Mouse (Mus musculus) natural killer cell, adult 2 months (primary cell): ENCODE results near the gene Irs3.
A peak's percentile ranks its signal among the peaks of the same experiment; 100 is the strongest.
"Not testable (repeated sequence)": the region's sequence is repeated elsewhere in the genome, so short reads cannot be mapped to it uniquely, and the experiment has no call there.

Source experiments
- DNase-seq, 2 experiments: peaks; one replicate each; pipeline ENCODE4 v3.0.0; 2022; ENCODE audit warnings: low spot score in 2 of 2

Gene Irs3

GRCm38 (mm10) chr5:137623937-137624530, 21.5 kb downstream of the Irs3 start:
- no peak for DNase-seq

DNA sequence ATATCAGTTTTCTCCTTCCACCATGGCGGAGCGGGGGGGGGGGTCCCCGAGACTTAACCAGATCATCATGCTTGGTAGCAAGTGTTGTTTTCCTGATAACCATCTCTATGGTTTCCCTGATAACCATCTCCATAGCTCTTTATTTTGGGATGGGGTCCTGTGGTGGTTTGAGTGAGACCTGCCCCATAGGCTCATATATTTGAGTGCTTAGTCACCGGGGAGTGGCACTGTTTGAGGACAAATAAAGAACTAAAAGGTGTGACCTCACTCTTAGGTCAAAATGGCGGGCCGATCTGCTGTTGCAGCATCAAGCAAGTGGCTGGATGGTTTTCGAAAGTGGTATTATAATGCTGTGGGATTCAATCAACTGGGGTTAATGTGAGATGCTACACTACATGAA, 30.2 kb downstream of the Irs3 start:
- no peak for DNase-seq

DNA sequence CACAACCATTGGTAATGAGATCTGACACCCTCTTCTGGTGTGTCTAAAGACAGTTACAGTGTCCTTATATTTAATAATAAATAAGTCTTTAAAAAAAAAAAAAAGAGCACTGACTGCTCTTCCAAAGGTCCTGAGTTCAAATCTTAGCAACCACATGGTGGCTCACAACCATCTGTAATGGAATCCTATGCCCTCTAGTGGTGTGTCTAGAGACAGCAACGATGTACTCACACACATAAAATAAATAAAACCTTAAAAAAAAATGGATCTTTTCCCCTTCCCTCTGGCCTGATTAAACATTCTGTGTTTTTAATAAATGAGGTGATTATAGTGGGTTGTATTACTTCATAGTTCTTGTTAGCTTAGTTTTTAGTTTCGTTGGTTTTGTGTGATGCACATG, 30.6 kb downstream of the Irs3 start:
- not testable (repeated sequence) for DNase-seq

GRCm38 (mm10) chr5:137613550-137613949, 32.0 kb downstream of the Irs3 start, which contains the start of gene Pcolce:
TSS of gene Pcolce (minus strand) at chr5:137613784.
- DNase-seq = no peak

DNA sequence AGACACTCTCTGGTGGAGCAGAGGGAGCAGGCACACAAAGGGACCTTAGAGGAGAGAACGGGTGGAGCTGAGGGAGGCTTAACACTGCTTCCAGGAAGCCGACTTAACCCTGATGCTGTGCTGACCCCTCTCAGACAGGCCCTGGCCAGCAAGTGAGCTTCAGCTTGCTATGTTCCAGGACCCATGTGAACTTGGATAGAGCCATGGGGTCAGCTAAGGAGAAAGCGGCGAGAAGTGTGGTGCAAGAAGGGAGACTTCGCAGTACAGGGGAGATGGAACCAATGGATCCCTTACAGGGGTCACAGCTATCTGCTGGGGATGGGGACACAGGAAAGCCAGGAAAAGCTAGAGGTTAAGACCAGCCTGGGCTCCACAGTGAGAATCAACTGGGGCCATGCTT, 32.4 kb downstream of the Irs3 start:
- DNase-seq = no peak

DNA sequence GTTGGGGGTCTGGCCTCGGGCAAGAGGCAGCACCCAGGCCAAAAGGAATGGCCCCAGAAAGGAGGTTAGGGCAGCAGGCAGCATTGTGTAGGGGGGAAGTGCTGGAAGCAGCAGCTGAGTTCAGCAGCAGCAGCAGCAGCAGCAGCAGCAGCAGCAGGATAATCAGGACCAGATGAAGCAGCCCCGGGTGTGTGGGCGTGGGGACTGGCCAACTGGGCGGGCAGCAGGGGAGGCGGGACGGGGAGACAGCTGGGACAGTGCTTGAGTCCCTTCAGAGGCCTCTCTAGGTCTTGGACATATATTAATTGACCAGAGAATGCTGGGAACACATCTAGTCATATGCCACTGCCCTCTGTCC, 34.3 kb downstream of the Irs3 start:
- no peak for DNase-seq

DNA sequence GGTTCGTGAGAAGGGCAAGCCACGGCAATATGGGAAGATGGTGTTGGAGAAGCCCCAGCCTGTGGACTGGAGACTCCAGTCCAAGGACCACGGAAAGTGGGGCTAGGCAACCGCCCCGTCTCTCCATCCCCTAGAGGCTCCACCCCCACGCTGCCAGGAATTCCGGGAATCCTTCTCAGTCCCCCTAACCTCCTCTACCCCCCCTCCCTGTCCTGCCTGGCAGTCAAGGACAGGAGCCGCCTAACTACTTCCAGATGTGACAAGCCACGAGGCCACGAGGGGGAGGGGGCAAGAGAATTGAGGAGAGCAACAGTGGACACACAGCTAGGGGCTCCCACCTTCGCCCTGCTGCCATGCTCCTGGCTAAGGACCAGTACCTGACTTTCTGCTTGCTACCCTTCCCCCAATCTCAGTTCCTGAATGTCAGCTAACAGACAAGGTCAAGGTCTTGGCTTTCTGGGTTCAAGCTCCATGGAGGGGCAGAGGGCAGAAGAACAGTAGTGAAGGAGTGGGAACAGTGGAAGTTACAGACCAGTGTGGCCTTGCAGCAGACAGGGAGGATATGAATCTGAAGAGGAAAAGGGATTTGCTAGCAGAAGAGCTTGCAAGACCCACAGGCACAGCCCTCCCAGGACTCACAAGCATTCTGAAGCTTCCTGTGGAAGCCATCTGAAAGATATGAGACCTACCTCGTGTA, 34.8 kb downstream of the Irs3 start:
- no peak for DNase-seq

- no peak for DNase-seq
These were observed 35.5 kb downstream of the Irs3 start for GRCm38 (mm10) chr5:137610056-137610455.

DNA sequence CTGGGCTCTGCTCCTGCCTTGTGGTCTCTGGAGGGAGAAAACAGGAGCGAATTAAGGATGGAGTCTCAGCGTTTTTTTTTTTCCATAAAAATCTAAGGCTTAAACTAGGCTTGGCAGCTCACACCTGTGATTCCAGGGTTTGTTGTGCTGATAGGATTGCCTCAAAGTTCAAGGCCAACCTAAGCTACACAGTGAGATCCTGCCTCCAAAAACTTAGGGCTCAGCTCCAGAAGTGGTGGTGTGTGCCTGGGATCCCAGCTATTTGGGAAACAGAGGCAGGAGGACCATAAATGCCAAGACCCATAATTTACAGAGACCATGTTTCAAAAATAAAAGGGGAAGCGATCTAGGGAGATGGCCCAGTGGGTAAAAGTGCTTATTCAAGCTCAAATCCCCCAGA, 36.2 kb downstream of the Irs3 start:
- no peak for DNase-seq

DNA sequence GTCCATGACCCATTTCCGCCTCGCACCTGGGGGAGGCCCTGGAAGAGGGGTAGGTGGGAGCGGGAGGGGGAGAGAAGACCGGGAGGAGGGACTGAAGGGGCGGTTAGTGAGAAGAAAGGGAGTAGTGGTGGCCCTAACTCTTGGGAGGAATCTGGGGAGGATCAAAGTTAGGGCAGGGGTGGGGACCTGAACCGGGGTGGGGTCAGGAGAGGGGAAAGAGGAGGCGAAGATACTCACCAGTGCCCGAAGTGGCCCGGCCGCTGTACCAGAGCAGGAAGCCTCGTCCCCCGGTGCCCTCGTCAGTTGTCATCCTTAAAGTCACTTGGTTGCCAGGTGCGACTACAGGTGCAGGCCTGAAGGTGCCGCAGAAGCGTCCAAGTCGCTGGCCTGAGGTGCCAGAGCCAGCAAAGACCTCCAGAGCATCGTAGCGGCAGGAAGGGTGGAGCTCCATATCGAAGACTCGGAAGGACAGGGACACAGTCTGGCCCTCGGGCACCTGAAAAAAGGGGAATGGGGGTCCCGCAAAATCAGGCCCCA, 36.8 kb downstream of the Irs3 start:
- no peak for DNase-seq

DNA sequence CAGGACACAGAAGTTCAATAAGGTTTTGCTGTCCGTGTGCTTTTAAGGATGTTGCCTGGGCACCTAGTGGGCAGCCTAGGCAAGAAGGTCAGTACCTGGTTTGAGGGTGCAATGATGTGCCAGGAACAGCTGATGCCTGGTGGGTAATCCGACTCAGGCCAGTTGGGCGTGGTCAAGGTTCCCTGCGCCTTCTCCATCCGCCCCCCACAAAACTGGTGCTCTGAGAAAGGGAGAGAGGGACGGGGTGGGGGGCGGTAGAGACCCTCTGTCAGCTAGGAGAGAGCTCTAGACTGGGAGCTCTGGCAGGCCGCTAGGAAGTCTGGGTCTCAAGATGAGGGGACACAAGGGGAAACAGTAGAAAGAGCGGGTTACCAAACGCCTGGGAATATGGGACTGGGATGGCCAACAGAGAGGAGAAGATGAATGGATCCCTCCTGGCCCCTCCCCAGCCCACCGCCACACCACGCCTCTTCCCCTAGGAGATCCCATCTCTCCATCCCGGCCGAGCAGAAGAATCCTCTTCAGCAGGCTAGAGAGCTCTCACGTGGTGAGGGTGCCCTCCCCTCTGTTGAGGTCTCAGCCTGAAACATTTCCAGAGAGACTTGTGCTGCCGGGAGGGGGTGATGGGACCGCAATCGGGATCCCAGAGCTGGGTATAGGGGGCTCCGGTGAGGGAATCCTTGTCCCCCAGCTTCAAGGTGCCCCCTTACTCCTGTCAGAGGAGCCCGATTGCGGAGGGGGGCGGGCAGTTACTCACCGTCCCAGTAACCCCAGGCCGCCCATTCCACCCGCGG, 37.5 kb downstream of the Irs3 start:
- DNase-seq = no peak

- DNase-seq = no peak
These were observed 44.2 kb downstream of the Irs3 start for GRCm38 (mm10) chr5:137601365-137601729.

GRCm38 (mm10) chr5:137600619-137601364, 44.7 kb downstream of the Irs3 start, which contains the start of gene Mospd3:
TSS of gene Mospd3 (minus strand) at chr5:137601058.
- DNase-seq = peak; percentile 96

- no peak for DNase-seq
These were observed 45.3 kb downstream of the Irs3 start for GRCm38 (mm10) chr5:137600281-137600618.

DNA sequence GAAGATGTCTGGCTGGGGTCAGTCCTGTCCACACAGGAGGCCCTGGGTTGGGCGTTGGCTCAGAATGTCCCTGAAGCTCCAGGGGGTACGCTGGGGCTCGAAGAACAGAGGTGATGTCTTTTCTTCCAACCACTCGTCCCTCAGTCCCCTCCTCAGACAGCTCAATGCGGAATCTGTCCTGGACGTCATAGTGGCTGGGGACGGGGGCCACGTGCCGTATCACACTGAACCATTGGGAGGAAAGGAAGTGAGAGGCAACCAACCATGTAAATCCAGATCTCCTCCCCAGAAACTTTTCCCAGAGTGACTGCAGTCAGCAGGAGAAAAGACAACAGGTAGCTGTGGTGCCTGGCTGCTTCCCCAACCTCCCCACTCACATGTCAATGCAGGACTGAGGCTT, 45.9 kb downstream of the Irs3 start:
- no peak for DNase-seq

DNA sequence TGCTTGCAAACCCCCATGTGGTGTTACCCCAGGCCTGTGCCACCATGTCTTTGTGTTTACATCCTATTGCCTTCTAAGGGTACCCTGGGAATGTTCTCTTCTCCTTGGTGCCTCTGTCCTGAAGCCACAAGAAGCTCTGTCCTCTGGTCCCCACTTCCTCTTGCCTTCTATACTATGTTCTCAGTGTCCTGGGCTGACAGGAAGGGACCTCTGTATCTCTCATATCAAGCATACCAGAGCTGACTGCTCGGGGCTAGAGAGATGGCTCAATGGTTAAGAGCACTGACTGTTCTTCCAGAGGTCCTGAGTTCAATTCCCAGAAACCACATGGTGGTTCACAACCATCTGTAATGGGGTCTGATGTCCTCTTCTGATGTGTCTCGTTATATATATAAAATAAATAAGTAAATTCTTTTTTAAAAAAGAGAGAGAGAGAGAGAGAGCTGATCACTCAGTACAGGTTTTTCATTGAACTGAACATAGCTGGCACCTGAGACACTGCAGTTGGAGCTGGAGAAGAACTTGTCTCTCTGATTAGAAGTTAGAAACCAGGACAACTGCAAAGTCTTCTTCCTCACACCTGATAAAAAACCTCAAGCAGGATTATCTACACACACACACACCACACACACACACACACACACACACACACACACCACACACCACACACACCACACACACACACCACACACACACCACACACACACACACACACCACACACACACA, 47.3 kb downstream of the Irs3 start:
- no peak for DNase-seq

- DNase-seq = no peak
These were observed 47.9 kb downstream of the Irs3 start for GRCm38 (mm10) chr5:137597625-137598024.

DNA sequence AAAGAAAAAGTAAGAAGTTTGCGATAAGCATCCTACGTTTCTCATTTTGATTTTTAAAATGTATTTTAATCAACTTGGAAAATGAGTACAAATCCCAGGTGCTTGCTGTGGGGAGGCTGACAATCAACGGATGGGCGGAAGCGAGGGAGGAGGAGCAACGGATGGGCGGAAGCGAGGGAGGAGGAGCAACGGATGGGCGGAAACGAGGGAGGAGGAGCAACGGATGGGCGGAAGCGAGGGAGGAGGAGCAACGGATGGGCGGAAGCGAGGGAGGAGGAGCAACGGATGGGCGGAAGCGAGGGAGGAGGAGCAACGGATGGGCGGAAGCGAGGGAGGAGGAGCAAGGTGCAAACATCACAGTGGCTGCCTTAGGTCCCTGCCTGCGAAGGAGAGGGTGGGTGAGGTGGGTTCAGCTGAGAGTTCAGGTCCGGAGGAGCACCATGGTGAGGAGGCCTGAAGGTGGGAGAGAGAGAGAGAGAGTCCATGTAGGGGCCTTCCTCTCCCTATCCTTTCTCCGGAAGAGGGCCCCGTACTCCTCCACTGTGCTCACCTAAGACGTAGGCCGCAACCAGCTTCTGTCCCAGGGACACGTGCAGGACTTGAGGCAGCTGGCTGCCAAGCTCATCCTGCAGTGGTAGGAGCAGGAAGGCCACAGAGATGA, 48.8 kb downstream of the Irs3 start:
- peak; percentile 62 to 68 for DNase-seq

- no peak for DNase-seq
These were observed 49.6 kb downstream of the Irs3 start for GRCm38 (mm10) chr5:137595921-137596320.
